Mouse (Mus musculus) MEL (cell line): ENCODE results near the gene Magea4. TPM values are rescaled to one million over a fixed set of nuclear protein-coding genes. Genes with fewer than 3 reads are reported as not detected.

Source experiments
- DNase-seq: peaks from one replicate; pipeline ENCODE4 v3.0.0; 2011; ENCODE audit warnings: low read depth, low spot score
- H3K27ac ChIP-seq: 2 replicates; pipeline ENCODE4 v1.5.1; 2012; ENCODE audit warnings: low read depth, mild to moderate bottlenecking, control low read depth, low read length, moderate library complexity; ENCODE audit not compliant: control insufficient read depth
- H3K27me3 ChIP-seq, 2 experiments: fragments of 150-350 bp in 1 of 2; sonication (generic) in 1 of 2; 2 replicates each; pipeline ENCODE4 v1.6.1; 2012; ENCODE audit warnings: low read length in 2 of 2, mild to moderate bottlenecking in 2 of 2, improper control_type of control experiment in 1 of 2, moderate library complexity in 1 of 2; ENCODE audit not compliant: insufficient read depth in 2 of 2, control insufficient read depth in 1 of 2
- H3K36me3 ChIP-seq, 2 experiments: 2 replicates each; pipeline ENCODE4 v1.6.1; 2012 to 2014; ENCODE audit warnings: low read length in 2 of 2, improper control_type of control experiment in 1 of 2, inconsistent platforms in 1 of 2, mild to moderate bottlenecking in 1 of 2; ENCODE audit not compliant: insufficient read depth in 2 of 2, control insufficient read depth in 1 of 2
- H3K4me1 ChIP-seq, 2 experiments: fragments of 150-350 bp in 1 of 2; sonication (generic) in 1 of 2; 2 replicates each; pipeline ENCODE4 v1.6.1; 2012; ENCODE audit warnings: low read length in 2 of 2, improper control_type of control experiment in 1 of 2, mild to moderate bottlenecking in 1 of 2; ENCODE audit not compliant: insufficient read depth in 2 of 2, control insufficient read depth in 1 of 2
- H3K4me3 ChIP-seq, 2 experiments: fragments of 150-350 bp in 1 of 2; sonication (generic) in 1 of 2; 2 replicates each; pipeline ENCODE4 v1.5.1; 2012; ENCODE audit warnings: low read depth in 2 of 2, low read length in 2 of 2, mild to moderate bottlenecking in 2 of 2, moderate library complexity in 2 of 2, control low read depth in 1 of 2, improper control_type of control experiment in 1 of 2; ENCODE audit not compliant: control insufficient read depth in 1 of 2, insufficient read depth in 1 of 2
- H3K79me2 ChIP-seq: 2 replicates; pipeline ENCODE4 v1.6.1; 2012; ENCODE audit warnings: mild to moderate bottlenecking, low read length, moderate library complexity; ENCODE audit not compliant: control insufficient read depth, poor library complexity, insufficient read depth
- H3K9ac ChIP-seq: 2 replicates; pipeline ENCODE4 v1.6.1; 2012; ENCODE audit warnings: low read depth, mild to moderate bottlenecking, control low read depth, low read length, moderate library complexity; ENCODE audit not compliant: control insufficient read depth, poor library complexity, severe bottlenecking
- H3K9me3 ChIP-seq: fragments of 150-350 bp; sonication (generic); replicated peaks from 2 replicates; pipeline ENCODE4 v1.6.1; 2012; ENCODE audit warnings: mild to moderate bottlenecking, low read length, improper control_type of control experiment, moderate library complexity; ENCODE audit not compliant: insufficient read depth
- CHD1 ChIP-seq: IDR thresholded peaks from 2 replicates; pipeline ENCODE4 v1.6.1; 2012; ENCODE audit warnings: low read depth, mild to moderate bottlenecking, inconsistent platforms, low read length, improper control_type of control experiment
- CHD2 ChIP-seq: IDR thresholded peaks from 2 replicates; pipeline ENCODE4 v1.6.1; 2011; ENCODE audit warnings: low read length, improper control_type of control experiment
- E2F4 ChIP-seq: IDR thresholded peaks from 2 replicates; pipeline ENCODE4 v1.6.1; 2011; ENCODE audit warnings: low read depth, low read length, improper control_type of control experiment, borderline replicate concordance
- ELF1 ChIP-seq: IDR thresholded peaks from 2 replicates; pipeline ENCODE4 v1.6.1; 2014; ENCODE audit warnings: low read depth, mild to moderate bottlenecking, inconsistent platforms, low read length, improper control_type of control experiment, moderate library complexity
- GABPA ChIP-seq: IDR thresholded peaks from 2 replicates; pipeline ENCODE4 v1.6.1; 2012; ENCODE audit warnings: low read depth, mild to moderate bottlenecking, inconsistent platforms, low read length, improper control_type of control experiment, moderate library complexity
- MAFK ChIP-seq: IDR thresholded peaks from 2 replicates; pipeline ENCODE4 v1.6.1; 2011; ENCODE audit warnings: low read depth, mild to moderate bottlenecking, low read length, improper control_type of control experiment, borderline replicate concordance
- MEF2A ChIP-seq: IDR thresholded peaks from 2 replicates; pipeline ENCODE4 v1.6.1; 2014; ENCODE audit warnings: low read depth, mild to moderate bottlenecking, inconsistent platforms, low read length, improper control_type of control experiment; ENCODE audit not compliant: poor library complexity, insufficient replicate concordance, severe bottlenecking; ENCODE audit errors: extremely low read depth
- NELFE ChIP-seq: IDR thresholded peaks from 2 replicates; pipeline ENCODE4 v1.6.1; 2011; ENCODE audit warnings: low read depth, low read length, improper control_type of control experiment
- POLR2A ChIP-seq, 2 experiments: IDR thresholded peaks; 2 replicates each; pipeline ENCODE4 v1.6.1; 2011 to 2012; ENCODE audit warnings: low read length in 2 of 2, mild to moderate bottlenecking in 2 of 2, control low read depth in 1 of 2, improper control_type of control experiment in 1 of 2, low read depth in 1 of 2, moderate library complexity in 1 of 2; ENCODE audit not compliant: control insufficient read depth in 1 of 2, insufficient read depth in 1 of 2, poor library complexity in 1 of 2
- POLR2AphosphoS2 ChIP-seq: IDR thresholded peaks from 2 replicates; pipeline ENCODE4 v1.6.1; 2011; ENCODE audit warnings: low read length, improper control_type of control experiment
- RAD21 ChIP-seq: IDR thresholded peaks from 2 replicates; pipeline ENCODE4 v1.6.1; 2011; ENCODE audit warnings: mild to moderate bottlenecking, low read depth, low read length, improper control_type of control experiment
- TBP ChIP-seq: IDR thresholded peaks from 2 replicates; pipeline ENCODE4 v1.8.0; 2011; ENCODE audit warnings: low read depth, low read length, improper control_type of control experiment
- TCF12 ChIP-seq: IDR thresholded peaks from 2 replicates; pipeline ENCODE4 v1.6.1; 2014; ENCODE audit warnings: low read depth, mild to moderate bottlenecking, inconsistent platforms, low read length, improper control_type of control experiment, moderate library complexity
- ZKSCAN1 ChIP-seq: IDR thresholded peaks from 2 replicates; pipeline ENCODE4 v1.6.1; 2012; ENCODE audit warnings: low read depth, mild to moderate bottlenecking, inconsistent platforms, low read length, improper control_type of control experiment, moderate library complexity
- polyA plus RNA-seq, 2 experiments: library from polyadenylated mRNA; stranded (reverse) in 1 of 2; unstranded in 1 of 2; fragments of >175 nt in 1 of 2; fragments of >200 nt in 1 of 2; gene quantifications; 2 replicates each; pipeline versions ENCODE4 v1.2.1 to v1.2.4; 2012; ENCODE audit warnings: low replicate concordance in 2 of 2, low read depth in 1 of 2; ENCODE audit not compliant: insufficient read length in 2 of 2, insufficient read depth in 1 of 2, missing spikeins in 1 of 2
- total RNA-seq: library from RNA; depleted of rRNA; stranded (reverse); fragments of 300-350 nt; gene quantifications from 2 replicates; pipeline ENCODE4 v1.2.3, GENCODE M21; 2012; rRNA removed

Magea4 gene
- total and polyA plus RNA-seq, 3 experiments, result not detected

GRCm38 (mm10) chrX:72270637-72271036, 48.8 kb downstream of the Magea4 start:
- Histone ChIP-seq H3K4me3 (no peak overlapping the region), H3K36me3 (no peaks in the 10 kb centered on the region)
- no peak for TF ChIP-seq TCF12
- TF ChIP-seq E2F4, result no peak
- no peak for TF ChIP-seq MAFK
- no peak for TF ChIP-seq MEF2A
- TF ChIP-seq ELF1, result no peak
- TF ChIP-seq CHD1, result no peak
- no peak for TF ChIP-seq RAD21
- no peak for TF ChIP-seq POLR2A (IDR thresholded peaks at IDR 0.05; ENCODE audit: control insufficient read depth in 1 of 2, insufficient read depth in 1 of 2, low read depth in 1 of 2, low read length in 2 of 2, poor library complexity in 1 of 2)
- TF ChIP-seq ZKSCAN1, result no peak
- no peak for TF ChIP-seq CHD2
- no peak for TF ChIP-seq POLR2AphosphoS2
- TF ChIP-seq GABPA, result no peak
- TF ChIP-seq TBP, result no peak
- no peak for TF ChIP-seq NELFE

More at GRCm38 (mm10) chrX:72270637-72271036, 48.8 kb downstream of the Magea4 start:
- DNase-seq, result no peak
- Histone ChIP-seq H3K79me2 (no peaks in the 10 kb centered on the region), H3K27me3 (no peaks in the 10 kb centered on the region), H3K27ac (no peak overlapping the region), H3K9ac (no peak overlapping the region), H3K9me3 (no peaks in the 10 kb centered on the region), H3K4me1 (no peaks in the 10 kb centered on the region)

Other genes with a start within 250 kb of the Magea4 start
- gene Fate1, start 249.0 kb upstream of the Magea4 start, total RNA-seq, result not detected in 2 replicates
- not detected for gene Fate1, start 249.0 kb upstream of the Magea4 start, polyA plus RNA-seq
- gene Cnga2, start 230.2 kb upstream of the Magea4 start, total RNA-seq, result not detected in 2 replicates
- not detected for gene Cnga2, start 230.2 kb upstream of the Magea4 start, polyA plus RNA-seq
- gene Gabre, start 52.8 kb downstream of the Magea4 start, total RNA-seq, result not detected in 2 replicates
- gene Gabre, start 52.8 kb downstream of the Magea4 start, polyA plus RNA-seq, result not detected
- gene Magea10, start 164.8 kb downstream of the Magea4 start, total RNA-seq, result not detected in 2 replicates
- not detected for gene Magea10, start 164.8 kb downstream of the Magea4 start, polyA plus RNA-seq